Mouse (Mus musculus): ENCODE results near the gene Nsun4. TPM values are rescaled to one million over a fixed set of nuclear protein-coding genes. Genes with fewer than 3 reads are reported as not detected.

Nsun4 gene
- polyA plus RNA-seq, 1 experiment from 2014 or later = 34.5 TPM

DNA sequence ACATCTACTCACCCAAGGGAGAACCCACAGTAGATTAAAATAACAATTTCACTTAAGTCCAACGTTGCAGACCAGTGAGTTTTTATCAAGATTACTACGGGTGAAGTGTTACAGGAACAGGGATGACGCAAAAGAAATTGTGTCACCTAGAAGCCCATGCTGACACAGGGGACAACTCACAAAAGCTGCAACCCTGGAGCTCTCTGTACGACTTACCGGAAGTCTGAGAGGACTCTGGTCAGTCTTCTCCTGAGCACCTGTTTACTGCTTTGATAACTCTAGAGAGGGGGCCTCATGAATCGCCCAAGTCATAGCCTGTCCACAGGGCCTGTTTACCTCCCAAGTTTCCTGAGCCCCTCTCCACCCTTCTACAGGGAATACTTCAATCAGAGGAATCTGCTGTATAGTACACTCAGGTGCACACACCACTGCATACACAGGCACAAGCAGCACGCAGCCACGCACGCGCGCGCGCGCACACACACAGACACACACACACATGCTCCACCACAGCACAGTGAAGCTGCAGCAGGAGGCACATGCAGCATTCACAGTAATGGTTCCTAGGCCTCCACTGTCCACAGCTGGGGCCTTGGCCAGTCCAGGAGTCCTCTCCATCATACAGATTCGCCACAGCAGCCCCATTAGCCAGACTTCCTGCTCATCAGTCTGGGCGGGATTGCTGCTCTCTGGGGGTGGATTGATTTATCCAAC is 58.9 kb downstream of the Nsun4 start:
- Histone ChIP-seq H3K27ac (ENCODE audit: low read depth, low read length) (peak overlapping the region; percentile 66), H3K4me3 (ENCODE audit: low read depth, low read length) (no peak overlapping the region), H3K4me2 (replicated peaks; ENCODE audit: low read depth) (no peak overlapping the region), H3K27me3 (replicated peaks; ENCODE audit: control insufficient read depth, insufficient read depth, low read length) (no peaks in the 10 kb centered on the region), H3K9me3 (ENCODE audit: control insufficient read depth) (no peaks in the 10 kb centered on the region), H3K4me1 (replicated peaks; ENCODE audit: control insufficient read depth, insufficient read depth, low read length) (no peaks in the 10 kb centered on the region), H3K9ac (ENCODE audit: low read depth, low read length) (no peak overlapping the region), H3K36me3 (ENCODE audit: control insufficient read depth, insufficient read depth) (peaks cover 17% of the 10 kb centered on the region; the same call in 1 of the 2 replicates)
- ATAC-seq = peak; percentile 55
- 71% methylated on average over 16 of the region's 16 CpGs for WGBS
- TF ChIP-seq CTCF (IDR thresholded peaks at IDR 0.05; ENCODE audit: low read depth) = no peak

DNA sequence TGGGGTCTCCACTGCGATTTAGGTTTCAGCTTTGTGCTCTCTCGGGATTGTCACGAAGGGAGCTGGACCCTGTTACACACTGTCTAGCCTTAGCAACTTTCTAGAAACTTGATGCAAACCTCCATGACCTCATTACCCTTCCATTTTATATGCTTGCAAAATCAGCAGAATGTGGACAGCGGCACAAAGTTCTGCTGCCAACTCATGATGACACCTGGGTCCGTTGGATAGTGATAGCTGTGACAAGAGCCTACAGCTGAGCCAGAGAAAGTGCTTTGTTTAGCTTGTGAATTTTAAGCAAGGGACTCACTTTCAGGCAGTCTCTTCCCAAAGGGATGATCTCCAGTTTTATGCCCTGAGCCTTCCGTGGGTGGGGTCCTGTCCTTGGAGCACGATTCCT is 64.3 kb downstream of the Nsun4 start:
- WGBS = 53% methylated on average over 7 of the region's 7 CpGs
- Histone ChIP-seq H3K9ac (ENCODE audit: low read depth, low read length) (no peak overlapping the region), H3K27me3 (replicated peaks; ENCODE audit: control insufficient read depth, insufficient read depth, low read length) (no peaks in the 10 kb centered on the region), H3K36me3 (ENCODE audit: control insufficient read depth, insufficient read depth) (no peaks in the 10 kb centered on the region), H3K27ac (ENCODE audit: low read depth, low read length) (peak overlapping the region; percentile 87), H3K4me3 (ENCODE audit: low read depth, low read length) (no peak overlapping the region), H3K4me1 (replicated peaks; ENCODE audit: control insufficient read depth, insufficient read depth, low read length) (peaks cover 13% of the 10 kb centered on the region), H3K9me3 (ENCODE audit: control insufficient read depth) (no peaks in the 10 kb centered on the region), H3K4me2 (replicated peaks; ENCODE audit: low read depth) (no peak overlapping the region)
- no peak for TF ChIP-seq CTCF (IDR thresholded peaks at IDR 0.05; ENCODE audit: low read depth)
- ATAC-seq = peak; percentile 54

DNA sequence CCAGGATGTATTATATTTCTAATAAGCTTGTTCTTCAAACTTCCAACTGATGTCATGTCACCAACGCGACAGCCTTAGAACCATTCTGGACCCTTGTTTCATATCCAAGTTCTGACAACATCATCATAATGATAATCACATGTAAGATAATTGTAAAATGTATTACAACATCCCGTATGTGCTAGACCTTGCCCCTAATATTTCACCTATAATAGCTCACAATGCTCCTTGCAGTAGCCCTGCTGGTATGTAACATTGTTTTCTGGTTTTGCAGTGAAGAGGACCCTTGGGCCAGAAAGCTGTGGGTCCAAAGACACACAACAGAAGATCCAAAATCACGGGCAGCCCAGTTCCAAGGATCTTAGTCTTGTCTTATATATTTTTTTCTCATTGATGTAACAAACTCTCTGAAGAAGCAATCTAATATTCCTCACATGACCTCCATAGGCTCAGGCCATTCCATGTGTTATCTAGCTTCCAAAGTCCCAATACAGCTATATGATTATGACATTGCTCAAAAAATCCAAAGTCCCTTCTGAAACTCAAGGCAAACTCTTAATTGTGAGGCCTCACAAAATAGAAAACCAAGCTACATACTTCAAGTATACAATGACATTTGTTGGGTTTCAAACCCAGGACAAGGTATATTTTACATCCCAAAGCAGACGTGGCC is 65.7 kb downstream of the Nsun4 start:
- Histone ChIP-seq H3K9ac (ENCODE audit: low read depth, low read length) (no peak overlapping the region), H3K4me2 (replicated peaks; ENCODE audit: low read depth) (0 out of 2 replicates have a peak overlapping the region, but pooled peaks have one; percentile 24), H3K4me3 (ENCODE audit: low read depth, low read length) (no peak overlapping the region), H3K27ac (ENCODE audit: low read depth, low read length) (peak overlapping the region; percentile 87), H3K4me1 (replicated peaks; ENCODE audit: control insufficient read depth, insufficient read depth, low read length) (peaks cover 16% of the 10 kb centered on the region), H3K9me3 (ENCODE audit: control insufficient read depth) (no peaks in the 10 kb centered on the region), H3K27me3 (replicated peaks; ENCODE audit: control insufficient read depth, insufficient read depth, low read length) (no peaks in the 10 kb centered on the region), H3K36me3 (ENCODE audit: control insufficient read depth, insufficient read depth) (no peaks in the 10 kb centered on the region)
- TF ChIP-seq CTCF (IDR thresholded peaks at IDR 0.05; ENCODE audit: low read depth) = no peak
- ATAC-seq = peak; percentile 73
- WGBS = 46% methylated on average over 5 of the region's 5 CpGs

DNA sequence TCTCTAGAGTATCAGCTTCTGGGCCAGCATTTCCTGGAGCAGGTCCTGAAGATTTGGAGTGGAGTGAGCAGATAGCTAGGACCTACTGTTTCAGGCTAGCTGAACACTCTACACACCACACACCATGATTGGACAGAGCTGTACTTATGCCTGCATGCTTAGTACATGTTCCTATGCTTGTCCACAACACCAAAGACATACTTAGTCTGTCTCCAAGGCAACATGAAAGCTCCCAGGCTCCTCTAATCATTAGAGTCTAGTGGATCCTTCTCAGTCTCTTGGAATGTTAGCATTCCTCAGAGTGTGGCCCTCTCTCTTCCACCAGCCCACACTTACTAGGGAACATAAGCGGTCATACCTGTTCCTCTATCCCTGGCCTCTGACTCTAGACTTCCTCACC is 66.2 kb downstream of the Nsun4 start:
- Histone ChIP-seq H3K4me3 (ENCODE audit: low read depth, low read length) (no peak overlapping the region), H3K36me3 (ENCODE audit: control insufficient read depth, insufficient read depth) (no peaks in the 10 kb centered on the region), H3K27me3 (replicated peaks; ENCODE audit: control insufficient read depth, insufficient read depth, low read length) (no peaks in the 10 kb centered on the region), H3K4me2 (replicated peaks; ENCODE audit: low read depth) (no peak overlapping the region), H3K27ac (ENCODE audit: low read depth, low read length) (peak overlapping the region; percentile 87), H3K9me3 (ENCODE audit: control insufficient read depth) (no peaks in the 10 kb centered on the region), H3K4me1 (replicated peaks; ENCODE audit: control insufficient read depth, insufficient read depth, low read length) (peaks cover 16% of the 10 kb centered on the region), H3K9ac (ENCODE audit: low read depth, low read length) (no peak overlapping the region)
- no peak for TF ChIP-seq CTCF (IDR thresholded peaks at IDR 0.05; ENCODE audit: low read depth)
- 65% methylated on average over 1 of the region's 1 CpGs for WGBS
- peak; percentile 12 for ATAC-seq

DNA sequence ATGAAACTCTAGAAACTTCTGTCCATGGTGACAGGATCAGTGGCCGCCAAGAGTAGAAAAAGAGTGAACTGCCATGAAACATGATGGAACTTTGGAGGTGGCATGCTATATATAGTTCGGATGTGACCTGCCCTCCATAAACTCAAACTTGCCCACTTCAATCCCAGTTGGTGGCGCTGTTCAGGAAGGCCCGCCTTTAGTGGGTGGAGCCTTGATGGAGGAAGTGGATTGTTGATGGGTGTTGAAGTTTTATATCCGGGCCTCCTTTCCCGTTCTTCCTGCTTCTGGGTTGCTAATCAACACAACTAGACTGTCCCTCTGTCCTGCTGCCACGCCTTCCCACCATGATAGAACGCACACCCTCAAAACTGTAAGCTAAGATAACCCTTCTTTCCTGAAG is 68.7 kb downstream of the Nsun4 start:
- no peak overlapping the region for H3K4me3 ChIP-seq (ENCODE audit: low read depth, low read length)
- peak; percentile 15; the same call in 1 of the 2 replicates for ATAC-seq
- H3K27me3 ChIP-seq (replicated peaks; ENCODE audit: control insufficient read depth, insufficient read depth, low read length) = peaks cover 13% of the 10 kb centered on the region
- WGBS = 32% methylated on average over 8 of the region's 8 CpGs
- no peaks in the 10 kb centered on the region for H3K36me3 ChIP-seq (ENCODE audit: control insufficient read depth, insufficient read depth)
- no peak overlapping the region for H3K27ac ChIP-seq (ENCODE audit: low read depth, low read length)
- H3K9ac ChIP-seq (ENCODE audit: low read depth, low read length) = no peak overlapping the region
- peak; percentile 69 for TF ChIP-seq CTCF (IDR thresholded peaks at IDR 0.05; ENCODE audit: low read depth)
- H3K9me3 ChIP-seq (ENCODE audit: control insufficient read depth) = no peaks in the 10 kb centered on the region
- H3K4me1 ChIP-seq (replicated peaks; ENCODE audit: control insufficient read depth, insufficient read depth, low read length) = peaks cover 16% of the 10 kb centered on the region
- H3K4me2 ChIP-seq (replicated peaks; ENCODE audit: low read depth) = no peak overlapping the region

DNA sequence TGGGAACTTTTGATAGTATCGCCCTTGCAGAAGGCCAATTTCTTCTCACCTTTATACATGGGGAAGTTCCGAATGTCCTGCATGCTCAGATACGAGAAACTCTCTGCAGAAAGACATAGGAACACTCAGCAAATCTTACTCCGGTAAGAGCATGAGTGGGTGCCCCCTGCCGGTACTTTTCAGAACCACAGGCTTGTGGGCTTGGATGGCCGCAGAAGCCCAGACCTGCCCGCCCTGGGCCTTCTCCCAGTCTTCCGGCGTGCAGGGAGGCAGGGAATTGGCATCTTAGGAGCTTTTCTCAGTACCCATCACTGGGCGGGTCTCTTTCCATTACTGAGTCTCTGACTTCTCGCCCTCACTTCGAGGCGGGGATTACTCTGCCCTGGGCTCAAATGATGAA is 69.6 kb downstream of the Nsun4 start:
- WGBS = 3% methylated on average over 13 of the region's 13 CpGs
- H3K9me3 ChIP-seq (ENCODE audit: control insufficient read depth) = no peaks in the 10 kb centered on the region
- H3K36me3 ChIP-seq (ENCODE audit: control insufficient read depth, insufficient read depth) = no peaks in the 10 kb centered on the region
- H3K27me3 ChIP-seq (replicated peaks; ENCODE audit: control insufficient read depth, insufficient read depth, low read length) = peaks cover 22% of the 10 kb centered on the region
- H3K4me1 ChIP-seq (replicated peaks; ENCODE audit: control insufficient read depth, insufficient read depth, low read length) = peaks cover 16% of the 10 kb centered on the region
- TF ChIP-seq CTCF (IDR thresholded peaks at IDR 0.05; ENCODE audit: low read depth) = peak; percentile 87
- H3K9ac ChIP-seq (ENCODE audit: low read depth, low read length) = no peak overlapping the region
- no peak for ATAC-seq
- peak overlapping the region; percentile 48 for H3K4me2 ChIP-seq (replicated peaks; ENCODE audit: low read depth)
- H3K4me3 ChIP-seq (ENCODE audit: low read depth, low read length) = no peak overlapping the region
- no peak overlapping the region for H3K27ac ChIP-seq (ENCODE audit: low read depth, low read length)

Other genes starting within 250 kb of the Nsun4 start
- gene Mob3c, start 225.8 kb downstream of the Nsun4 start, polyA plus RNA-seq (2015; fragmentation: Nextera tagmentation; extraction: Ambion mirVana) = 11.8 and 13.6 TPM in 2 replicates
- 12.8 and 15.1 TPM in 2 replicates for gene Mknk1, start 214.7 kb downstream of the Nsun4 start, polyA plus RNA-seq (2015; fragmentation: Nextera tagmentation; extraction: Ambion mirVana)
- gene Kncn, start 169.5 kb downstream of the Nsun4 start, polyA plus RNA-seq (2015; fragmentation: Nextera tagmentation; extraction: Ambion mirVana) = not detected in 2 replicates
- gene 6430628N08Rik, start 163.2 kb downstream of the Nsun4 start, polyA plus RNA-seq (2015; fragmentation: Nextera tagmentation; extraction: Ambion mirVana) = not detected in 2 replicates
- not detected in 2 replicates for gene Dmbx1, start 114.0 kb downstream of the Nsun4 start, polyA plus RNA-seq (2015; fragmentation: Nextera tagmentation; extraction: Ambion mirVana)
- gene Faah, start 36.0 kb downstream of the Nsun4 start, polyA plus RNA-seq (2015; fragmentation: Nextera tagmentation; extraction: Ambion mirVana) = 105 and 125 TPM in 2 replicates
- 1,002 and 1,003 TPM in 2 replicates for gene Uqcrh, start 21.2 kb upstream of the Nsun4 start, polyA plus RNA-seq (2015; fragmentation: Nextera tagmentation; extraction: Ambion mirVana)
- gene Lrrc41, start 21.4 kb upstream of the Nsun4 start, polyA plus RNA-seq (2015; fragmentation: Nextera tagmentation; extraction: Ambion mirVana) = 49.2 and 52.0 TPM in 2 replicates
- gene Rad54l, start 69.8 kb upstream of the Nsun4 start, polyA plus RNA-seq (2015; fragmentation: Nextera tagmentation; extraction: Ambion mirVana) = 5.2 and 6.5 TPM in 2 replicates
- gene Pomgnt1, start 70.0 kb upstream of the Nsun4 start, polyA plus RNA-seq (2015; fragmentation: Nextera tagmentation; extraction: Ambion mirVana) = 18.1 and 18.2 TPM in 2 replicates
- gene Lurap1, start 97.5 kb upstream of the Nsun4 start, polyA plus RNA-seq (2015; fragmentation: Nextera tagmentation; extraction: Ambion mirVana) = 0.56 and 0.68 TPM in 2 replicates
- gene Tspan1, start 113.7 kb upstream of the Nsun4 start, polyA plus RNA-seq (2015; fragmentation: Nextera tagmentation; extraction: Ambion mirVana) = 40.1 and 63.8 TPM in 2 replicates
- not detected in 2 replicates for gene 1700042G07Rik, start 119.5 kb upstream of the Nsun4 start, polyA plus RNA-seq (2015; fragmentation: Nextera tagmentation; extraction: Ambion mirVana)
- gene Gm49337, start 119.5 kb upstream of the Nsun4 start, polyA plus RNA-seq (2015; fragmentation: Nextera tagmentation; extraction: Ambion mirVana) = not detected in 2 replicates
- 2.9 and 3.5 TPM in 2 replicates for gene Pik3r3, start 167.7 kb upstream of the Nsun4 start, polyA plus RNA-seq (2015; fragmentation: Nextera tagmentation; extraction: Ambion mirVana)

All from intestine, postnatal 0 days (tissue).